Mouse (Mus musculus): ENCODE measurements around the gene Fam122a.

Fam122a gene

DNA sequence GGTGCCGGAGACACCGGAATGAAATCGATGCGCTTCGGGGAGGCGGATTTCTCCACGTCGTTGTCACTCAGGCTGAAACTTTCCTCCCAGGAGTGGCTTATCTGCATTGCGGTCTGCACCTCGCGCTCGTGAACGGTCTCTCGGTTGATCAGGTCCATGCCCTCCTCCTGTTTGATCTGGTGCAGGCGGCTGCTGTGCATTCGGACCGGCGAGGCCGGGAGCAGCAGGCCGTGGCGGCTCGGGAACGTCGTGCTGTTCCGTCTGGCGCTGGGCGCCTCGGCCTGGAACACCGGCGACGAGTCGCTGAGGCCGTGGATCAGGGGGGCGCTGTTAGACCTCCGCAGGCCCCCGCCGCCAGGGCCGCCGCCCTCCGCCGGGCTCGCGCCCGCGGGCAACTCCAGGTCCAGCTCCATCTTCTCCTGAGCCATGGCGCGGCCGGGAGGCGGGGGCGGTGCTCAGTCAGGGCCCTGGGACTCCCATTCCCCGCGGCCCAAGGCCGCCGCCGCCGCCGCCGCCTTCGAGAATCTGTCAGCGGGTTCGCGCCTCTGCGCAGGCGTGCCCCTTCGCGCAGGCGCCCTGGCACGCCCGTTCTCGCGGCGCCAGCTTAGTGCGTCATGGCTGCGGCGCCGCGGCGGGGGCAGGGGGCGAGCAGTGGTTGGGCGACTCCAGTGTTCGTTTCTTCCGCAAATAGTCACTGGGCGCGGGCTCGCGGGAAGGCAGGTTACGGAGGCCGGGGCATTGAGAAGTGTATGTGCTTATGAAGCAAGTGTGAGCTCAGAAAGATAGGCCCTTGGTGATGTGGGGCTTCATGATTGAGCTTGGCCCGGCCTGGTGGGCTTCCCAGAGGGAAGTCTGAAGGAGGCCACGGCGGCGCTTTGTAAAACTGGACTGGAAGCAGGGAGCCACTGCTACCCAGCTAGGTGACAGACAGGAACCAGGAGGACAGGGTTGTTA, at the start of gene Fam122a:
TSS of gene Fam122a (minus strand) at position 428 of the 954 bp plus-strand sequence.
- peak; percentile 82 to 88 for DNase-seq (ENCODE audit: low spot score in 2 of 2)

DNA sequence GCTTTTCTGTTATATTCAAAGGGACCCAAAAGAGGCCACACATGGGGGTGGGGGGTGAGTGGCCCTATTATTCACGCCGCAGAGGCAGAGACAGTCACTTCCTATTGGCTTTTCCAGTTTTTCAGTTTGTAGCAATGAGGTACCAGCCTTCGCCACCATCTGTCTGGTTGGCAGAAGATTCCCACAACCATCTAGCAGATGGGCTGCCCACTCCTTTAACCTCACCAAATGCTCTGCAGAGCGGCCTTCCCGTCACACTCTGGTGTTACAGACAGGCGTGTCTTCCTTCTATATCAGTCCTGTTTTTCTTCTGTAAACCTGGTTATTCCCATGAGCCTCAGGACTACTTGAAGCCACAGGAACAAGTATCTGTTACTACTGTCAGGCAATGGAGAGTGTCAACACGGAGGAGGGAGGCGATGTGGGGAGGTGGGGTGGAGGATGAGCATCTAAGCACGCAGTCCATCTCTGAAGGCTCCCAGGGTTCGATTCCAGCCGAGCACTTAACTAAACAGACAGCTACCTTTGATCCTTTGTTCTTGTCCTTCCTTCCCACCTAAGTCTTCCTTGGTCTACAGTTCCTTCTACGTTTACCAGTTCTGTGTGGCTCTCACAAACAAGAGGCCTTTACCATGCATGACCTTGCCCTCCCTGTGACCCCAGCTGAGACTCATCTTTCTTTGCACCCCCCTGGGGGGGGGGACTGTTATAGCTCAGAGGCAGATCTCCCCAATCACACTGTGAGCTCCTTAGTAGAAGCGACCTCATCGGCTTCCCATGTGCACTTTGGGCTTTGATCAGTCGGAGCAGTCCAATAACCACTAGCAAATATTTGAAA, 46.5 kb upstream of the Fam122a start:
- DNase-seq (ENCODE audit: low spot score in 2 of 2) = no peak

DNA sequence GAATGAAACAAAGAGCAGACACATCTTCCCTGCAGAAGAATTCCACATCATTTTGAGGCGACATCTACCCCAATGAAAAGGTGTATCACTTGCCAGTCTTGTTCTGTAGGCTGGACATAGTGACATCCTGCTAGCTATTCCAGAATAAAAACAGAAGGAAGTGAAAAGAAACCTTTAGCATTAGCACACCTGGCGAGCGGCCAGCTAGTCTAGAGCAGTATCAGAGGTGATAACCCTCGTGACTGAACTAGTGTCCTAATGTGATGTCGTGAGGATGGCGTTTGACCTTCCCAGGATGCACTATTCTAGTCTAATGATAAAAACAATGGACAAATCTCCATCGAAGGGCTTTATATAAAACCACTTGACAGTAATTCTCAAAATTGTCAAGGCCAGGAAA, 44.8 kb upstream of the Fam122a start:
- no peak for DNase-seq (ENCODE audit: low spot score in 2 of 2)

DNA sequence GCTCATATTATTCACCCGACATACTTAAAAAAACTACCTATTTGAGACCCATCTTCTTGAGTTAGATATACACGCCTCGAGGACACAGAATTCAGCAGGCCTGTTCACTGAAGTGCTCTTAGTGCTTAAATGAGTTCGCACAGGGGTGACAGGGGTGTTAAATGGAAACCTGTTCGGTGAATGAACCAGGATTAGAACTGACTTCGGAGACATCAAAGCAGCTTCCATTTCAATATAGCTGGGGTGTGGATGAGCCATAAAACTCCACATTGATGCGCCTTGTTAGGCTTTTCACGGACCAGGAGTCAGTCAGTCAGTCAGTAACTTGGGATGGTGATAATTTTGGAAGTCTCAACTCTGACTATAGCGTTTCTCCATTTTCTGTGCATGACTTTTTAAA, 44.0 kb upstream of the Fam122a start:
- DNase-seq (ENCODE audit: low spot score in 2 of 2) = no peak

DNA sequence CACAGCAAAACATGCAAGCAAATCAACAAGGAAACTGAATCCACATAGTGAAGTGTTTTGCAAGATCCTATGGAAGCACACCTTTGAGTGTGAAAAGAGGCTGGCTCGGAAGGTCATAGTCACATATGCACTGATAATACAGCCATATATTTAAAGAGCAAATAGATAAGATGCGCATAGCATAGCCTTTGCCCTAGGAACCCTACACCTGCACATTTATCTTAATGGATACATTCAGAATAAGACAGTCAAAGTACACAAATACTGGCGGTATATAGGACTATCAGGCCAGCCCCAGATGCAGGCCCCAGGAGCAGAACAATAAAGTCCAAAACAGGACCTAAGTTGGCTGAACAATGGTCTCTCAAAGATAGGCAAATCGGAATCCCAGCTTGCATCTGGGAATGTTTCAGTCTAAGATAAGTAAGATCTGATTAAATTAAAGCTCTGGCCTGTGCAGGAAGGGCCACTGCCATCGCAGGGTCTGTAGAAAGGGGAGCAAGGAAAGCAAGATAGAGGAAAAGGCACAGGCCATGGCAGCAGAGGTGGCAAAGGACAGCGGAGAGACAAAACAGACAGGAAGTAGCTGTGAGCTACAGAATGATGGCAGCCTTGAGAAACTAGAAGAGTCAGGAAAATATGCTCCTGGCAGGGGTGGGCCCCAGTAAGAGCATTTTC, 42.7 kb upstream of the Fam122a start:
- no peak for DNase-seq (ENCODE audit: low spot score in 2 of 2)

DNA sequence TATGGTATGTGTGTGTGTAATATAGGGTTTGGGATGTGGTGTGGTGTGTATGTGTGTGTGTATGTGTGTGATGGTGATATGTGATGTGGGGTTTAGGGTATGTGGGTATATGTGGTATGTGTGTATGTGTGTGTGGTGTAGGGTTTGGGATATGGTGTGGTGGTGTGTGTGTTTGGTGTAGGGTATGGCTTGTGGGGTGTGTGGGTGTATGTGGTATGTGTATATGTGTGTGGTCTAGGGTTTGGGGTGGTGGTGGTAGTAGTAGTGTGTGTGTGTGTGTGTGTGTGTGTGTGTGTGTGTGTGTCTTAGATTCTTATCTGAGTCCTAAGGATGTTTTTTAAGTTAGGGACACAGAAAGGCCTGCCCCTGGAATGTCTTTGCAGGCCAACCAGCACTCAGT, 41.2 kb upstream of the Fam122a start:
- no peak for DNase-seq (ENCODE audit: low spot score in 2 of 2)

DNA sequence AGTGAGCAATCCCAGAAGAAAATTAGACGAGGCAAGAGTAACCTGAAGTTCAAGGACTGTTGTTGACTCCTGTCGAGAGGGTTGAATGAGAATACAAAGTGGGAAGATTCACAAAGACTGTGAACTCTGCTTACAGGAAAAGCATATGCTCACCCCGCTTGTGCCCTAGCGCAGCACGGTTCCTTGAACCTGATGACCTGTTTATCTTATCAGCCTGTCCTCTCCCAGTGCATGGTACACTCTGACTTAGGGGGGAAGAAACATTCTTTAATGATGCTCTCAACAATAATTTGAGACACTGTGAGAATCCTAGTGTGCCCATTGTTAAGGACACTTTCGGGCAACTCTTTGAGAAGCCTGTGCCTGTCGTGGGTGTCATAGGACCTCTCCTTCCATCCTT, 39.9 kb upstream of the Fam122a start:
- no peak for DNase-seq (ENCODE audit: low spot score in 2 of 2)

DNA sequence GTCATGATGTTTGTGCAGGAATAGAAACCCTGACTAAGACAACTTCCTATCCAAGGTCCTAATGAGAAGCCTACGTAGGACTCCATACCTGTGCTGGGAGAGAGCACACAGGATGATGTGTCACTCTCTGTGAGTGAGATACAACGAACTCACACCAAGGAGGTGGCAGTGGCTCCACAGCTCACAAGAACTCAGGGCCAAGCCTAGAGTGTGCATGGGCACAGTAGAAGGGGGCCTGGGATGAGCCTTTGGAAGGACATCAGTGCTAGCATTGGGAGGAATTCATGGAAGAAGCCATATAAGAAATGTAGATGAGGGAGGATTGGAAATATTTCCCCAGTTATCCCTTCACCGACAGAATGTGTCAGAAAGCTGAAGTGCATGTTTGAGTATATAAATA, 38.8 kb upstream of the Fam122a start:
- DNase-seq (ENCODE audit: low spot score in 2 of 2) = no peak

DNA sequence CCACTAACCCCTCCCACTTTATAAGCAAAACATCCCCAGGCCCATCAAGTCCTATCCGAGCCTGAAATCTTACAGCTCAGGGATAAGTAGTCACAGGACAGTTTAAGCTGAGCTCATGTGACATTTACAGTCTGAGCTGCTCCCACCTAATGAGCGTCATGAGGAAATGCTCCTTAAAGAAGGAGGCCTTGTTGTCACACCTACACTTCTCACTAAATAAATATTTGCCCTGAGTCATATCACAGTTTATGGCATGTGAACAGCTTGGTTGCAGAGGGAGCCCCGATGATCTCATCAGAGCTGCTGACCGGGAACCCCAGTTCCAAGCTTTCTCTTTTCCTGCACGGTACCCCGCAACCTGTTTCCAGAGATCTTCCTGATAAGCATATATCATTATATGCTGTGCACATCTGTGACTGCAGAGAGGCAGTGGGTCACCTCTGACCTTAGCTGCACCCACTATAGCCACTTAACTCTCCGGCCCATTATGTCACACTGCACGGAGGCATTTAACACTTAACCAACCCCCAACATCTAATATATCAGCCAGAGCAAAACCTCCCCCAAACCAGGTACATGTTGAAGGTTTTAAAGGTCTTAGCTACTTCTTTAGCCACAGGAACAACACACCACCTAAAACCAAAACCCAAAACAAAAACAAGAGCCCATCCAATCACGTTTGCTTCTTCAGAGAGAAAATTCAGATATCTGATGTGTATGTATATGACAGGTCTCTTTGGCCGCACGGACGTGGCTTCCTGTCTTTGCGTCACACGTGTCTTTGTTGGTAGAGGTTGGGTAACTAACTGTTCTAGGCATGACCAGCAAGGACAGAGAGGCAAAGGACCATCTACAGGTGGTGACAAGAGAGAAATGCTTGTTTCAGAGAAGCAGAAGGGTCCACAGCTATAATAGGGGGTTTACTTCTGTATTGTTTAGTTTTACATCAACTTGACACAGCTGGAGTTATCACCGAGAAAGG, 37.8 kb upstream of the Fam122a start:
- no peak for DNase-seq (ENCODE audit: low spot score in 2 of 2)

DNA sequence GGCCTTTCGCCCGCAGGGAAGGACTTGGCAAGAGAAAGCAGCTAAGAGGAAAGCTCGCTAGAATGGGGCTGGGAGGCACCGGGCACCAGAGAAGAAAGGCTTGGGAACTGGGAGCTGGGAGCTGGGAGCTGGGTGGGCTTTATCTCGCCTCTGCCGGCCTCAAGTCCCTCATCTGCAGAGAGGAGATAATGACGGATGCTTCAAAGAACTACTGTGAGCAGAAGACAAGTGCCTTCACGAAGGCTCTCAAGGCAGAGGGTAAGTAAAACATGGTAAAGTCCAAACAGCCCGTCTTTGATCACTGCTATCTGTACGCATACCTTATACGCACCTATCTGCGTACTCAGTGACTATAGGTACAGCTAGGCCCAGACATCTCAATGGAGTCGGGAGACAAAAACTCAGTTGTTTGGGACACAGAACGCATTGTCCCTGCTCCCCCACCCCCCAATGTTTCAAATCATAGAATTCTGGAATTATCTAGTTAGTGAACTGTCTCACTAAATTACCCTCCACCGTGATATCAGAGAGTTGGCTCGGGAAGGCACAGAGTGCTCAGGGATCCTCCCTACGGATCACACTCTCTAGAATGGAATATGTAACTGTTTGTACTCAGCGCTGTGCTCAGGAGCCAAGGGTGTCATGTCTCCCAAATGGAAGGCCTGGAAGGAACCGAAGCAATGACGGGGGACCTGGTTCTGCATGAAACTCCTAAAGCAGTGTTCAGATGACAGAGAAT, 36.1 kb upstream of the Fam122a start:
- DNase-seq (ENCODE audit: low spot score in 2 of 2) = peak; percentile 59 to 62

DNA sequence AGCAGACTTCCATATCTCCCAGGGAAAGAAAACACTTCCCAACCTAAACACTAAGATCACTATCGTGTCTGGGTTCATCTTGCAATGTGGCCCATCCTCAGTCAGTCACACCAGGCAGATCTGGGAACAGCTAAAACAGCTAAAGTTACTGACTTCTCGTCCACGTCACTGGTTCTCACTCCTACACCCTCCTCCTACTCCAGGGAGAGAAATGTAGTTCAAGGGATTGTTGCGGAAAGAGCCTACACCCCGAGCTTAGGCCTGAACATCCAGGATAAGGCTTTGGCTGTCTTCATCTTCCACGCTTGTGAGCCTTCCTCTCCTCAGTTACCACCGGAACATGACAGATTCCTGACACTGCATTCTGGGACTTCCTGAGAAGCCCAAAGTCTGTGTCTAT, 34.8 kb upstream of the Fam122a start:
- no peak for DNase-seq (ENCODE audit: low spot score in 2 of 2)

DNA sequence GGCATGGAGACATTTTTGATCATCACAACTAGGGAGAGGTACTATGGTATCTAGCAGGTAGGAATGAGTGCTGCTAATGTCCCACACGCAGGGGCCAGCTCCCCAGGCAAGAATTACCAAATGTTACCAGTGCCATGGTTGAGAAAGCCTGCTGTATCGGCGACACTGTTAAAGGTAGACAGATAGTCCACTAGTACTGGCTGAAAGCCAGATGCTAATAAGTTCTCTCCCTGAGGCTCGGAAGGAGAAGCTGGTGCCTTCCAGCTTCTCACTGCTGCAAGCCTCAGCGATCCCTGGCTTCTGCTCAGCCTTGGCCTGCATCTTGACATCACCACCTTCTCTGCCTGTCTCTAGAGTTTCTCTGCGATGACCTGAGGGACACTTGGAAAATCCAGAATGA, 32.2 kb upstream of the Fam122a start:
- no peak for DNase-seq (ENCODE audit: low spot score in 2 of 2)

DNA sequence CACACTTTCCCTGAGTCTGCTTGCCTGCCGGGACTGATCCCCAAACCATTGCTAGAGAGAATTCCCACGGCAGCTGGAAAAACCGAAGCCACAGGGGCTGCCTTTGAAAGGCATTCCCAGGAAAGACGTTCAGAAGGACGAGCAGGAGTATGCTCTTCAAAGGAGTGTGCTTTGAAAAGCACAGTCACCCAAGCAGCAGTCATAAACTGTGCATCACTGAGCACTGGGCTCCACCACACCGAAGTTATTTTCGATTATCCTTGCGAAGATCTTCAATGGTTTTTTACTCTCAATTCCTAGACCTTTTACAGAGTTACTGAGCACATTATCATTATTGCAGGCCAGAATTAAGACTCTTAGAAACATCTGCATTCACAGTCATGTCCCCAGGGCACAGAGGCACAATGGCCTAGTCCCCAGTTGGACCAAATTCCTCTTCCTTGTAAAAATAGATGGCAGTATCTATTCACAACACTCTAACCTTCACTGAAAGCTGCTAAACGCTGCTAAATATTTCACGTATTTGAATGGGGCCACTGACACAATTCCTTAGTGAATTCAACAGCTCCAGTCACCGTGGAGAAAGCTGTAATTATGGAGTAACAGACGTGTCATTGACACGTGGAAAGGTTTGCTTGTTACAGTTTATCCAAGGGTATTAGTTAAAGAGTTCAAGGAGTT, 31.1 kb upstream of the Fam122a start:
- no peak for DNase-seq (ENCODE audit: low spot score in 2 of 2)

DNA sequence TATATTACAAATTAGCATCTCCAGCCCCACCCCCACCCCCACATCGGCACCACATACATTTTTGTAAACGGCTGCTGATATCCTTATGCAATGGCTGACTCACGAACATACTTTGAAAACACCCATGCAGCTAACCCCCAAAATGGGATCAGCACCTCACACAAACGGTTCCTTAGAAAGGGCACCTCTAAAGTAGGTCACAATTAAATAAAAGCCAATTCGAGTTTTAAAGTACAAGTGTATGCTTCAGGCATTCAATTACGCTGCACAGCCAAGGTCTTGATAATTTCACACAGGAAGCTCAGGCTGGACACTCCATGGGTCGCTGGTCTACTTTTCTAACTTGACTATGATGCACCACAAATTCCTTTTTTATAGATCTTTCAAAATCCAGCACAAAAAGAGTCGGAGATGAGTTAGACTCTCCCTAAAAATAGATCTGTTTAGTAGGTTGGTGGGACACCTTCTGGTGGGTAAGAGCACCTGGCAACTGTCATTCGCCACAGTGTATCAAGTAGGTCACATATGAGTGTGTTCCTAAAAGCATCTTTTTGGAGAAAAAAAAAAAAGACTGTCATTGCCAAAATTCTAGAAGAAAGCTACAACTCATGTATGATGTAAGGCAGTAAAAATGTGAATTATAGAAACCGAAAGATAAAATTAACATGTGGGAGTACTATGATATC, 25.7 kb upstream of the Fam122a start:
- DNase-seq (ENCODE audit: low spot score in 2 of 2) = no peak

DNA sequence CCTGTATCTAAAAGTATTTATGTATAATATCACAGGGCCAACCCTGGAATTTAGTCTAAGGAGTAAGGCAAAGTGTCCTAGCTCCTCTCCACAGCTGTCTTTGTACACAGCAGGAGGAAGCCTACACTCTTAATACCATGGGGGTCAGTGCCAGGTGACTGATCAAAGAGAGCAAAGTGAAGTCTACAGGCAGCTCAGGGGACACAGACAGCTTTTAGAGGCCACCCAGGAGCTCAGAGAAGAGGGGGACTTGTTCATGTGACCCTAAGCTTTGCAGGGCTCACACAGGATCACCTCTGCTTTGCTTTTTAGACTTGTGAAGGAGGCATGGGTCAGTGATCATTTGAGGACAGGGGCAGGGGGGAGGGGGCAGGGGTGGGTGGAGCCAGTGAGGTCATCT, 24.4 kb upstream of the Fam122a start:
- no peak for DNase-seq (ENCODE audit: low spot score in 2 of 2)

DNA sequence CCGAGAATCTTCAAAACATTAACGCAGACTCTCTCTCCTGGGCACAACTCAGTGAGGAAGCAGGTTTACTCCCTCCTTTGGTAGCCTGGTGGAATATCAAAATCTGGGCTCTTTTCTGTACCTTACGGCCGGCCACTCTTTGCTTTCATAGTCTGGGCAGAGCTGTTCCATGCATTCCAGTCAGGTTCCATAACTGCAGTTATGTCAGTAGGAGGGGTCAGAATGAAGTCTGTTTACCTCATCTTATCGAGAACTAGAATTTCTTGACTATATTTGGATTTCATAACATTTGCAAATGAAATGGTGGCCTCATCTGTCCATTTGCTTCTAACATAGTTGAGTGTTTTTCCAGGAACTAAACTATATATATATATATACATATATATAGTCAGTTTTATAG, 23.3 kb upstream of the Fam122a start:
- DNase-seq (ENCODE audit: low spot score in 2 of 2) = no peak

DNA sequence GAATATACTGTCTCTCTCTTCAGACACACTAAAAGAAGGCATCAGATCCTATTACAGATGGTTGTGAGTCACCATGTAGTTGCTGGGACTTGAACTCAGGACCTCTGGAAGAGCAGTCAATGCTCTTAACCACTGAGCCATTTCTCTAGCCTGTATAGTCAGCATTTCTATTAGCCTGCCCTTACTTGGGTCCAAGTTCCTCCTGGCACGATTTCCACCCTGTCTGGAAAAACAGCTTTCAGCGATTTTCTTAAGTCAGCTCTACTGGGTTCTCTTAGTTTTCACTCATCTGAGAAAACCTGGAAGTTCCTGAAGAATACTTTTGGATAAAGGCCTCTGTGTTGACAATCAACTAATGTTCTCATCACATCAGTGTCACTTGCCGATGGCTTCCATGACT, 22.1 kb upstream of the Fam122a start:
- no peak for DNase-seq (ENCODE audit: low spot score in 2 of 2)

DNA sequence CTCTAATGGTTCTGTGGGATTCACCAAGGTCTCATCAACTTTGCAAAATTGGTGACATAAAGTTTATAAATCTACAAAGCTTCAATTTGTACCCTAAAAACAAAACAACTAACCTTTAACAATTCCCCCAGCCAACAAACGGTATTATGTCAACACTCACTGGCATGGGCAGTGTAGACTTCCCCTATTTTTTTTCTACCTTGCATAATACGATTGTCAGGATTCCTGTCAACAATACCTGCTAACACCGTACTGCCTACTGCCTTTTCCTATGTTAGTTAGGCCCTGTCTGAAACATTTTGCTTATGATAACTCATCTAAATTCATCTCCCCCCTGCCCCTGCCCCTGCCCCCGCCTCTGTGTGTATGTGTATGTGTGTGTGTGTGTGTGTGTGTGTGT, 16.7 kb upstream of the Fam122a start:
- no peak for DNase-seq (ENCODE audit: low spot score in 2 of 2)

DNA sequence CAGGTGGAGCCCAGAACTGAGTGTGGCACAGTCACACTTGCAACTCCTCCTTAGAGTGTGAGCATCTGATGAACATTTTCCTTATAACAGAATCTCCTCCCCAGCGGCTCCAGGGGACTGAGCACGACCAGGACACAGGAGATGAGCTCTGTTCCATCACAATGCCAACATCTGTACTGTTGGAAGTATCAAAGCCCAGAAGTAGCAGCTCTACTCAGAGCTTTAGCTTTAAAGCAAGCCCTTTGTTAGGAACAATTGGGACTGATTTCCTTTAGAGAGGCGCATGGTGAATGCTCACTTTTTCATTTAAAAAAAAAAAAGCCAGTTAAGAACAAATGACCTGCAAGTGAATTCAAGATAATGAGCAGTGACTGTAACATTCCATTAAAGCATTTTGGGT, 14.7 kb upstream of the Fam122a start:
- no peak for DNase-seq (ENCODE audit: low spot score in 2 of 2)
